Mouse (Mus musculus): ENCODE results near the gene Lrrc26. TPM values are rescaled to one million over a fixed set of nuclear protein-coding genes. Genes with fewer than 3 reads are reported as not detected.

Gene Lrrc26
- total and polyA plus RNA-seq, 2 experiments from 2014 or later, result 0.20 to 1.0 TPM

GRCm38 (mm10) chr2:25292054-25292544, 2.4 kb downstream of the Lrrc26 start:
- DNase-seq (ENCODE audit: low spot score), result no peak
- peak overlapping the region; percentile 6; the same call in 1 of the 2 replicates for H3K9ac ChIP-seq (replicated peaks; ENCODE audit: low read length)

GRCm38 (mm10) chr2:25292856-25293255, 3.1 kb downstream of the Lrrc26 start:
- peaks cover 18% of the 10 kb centered on the region for H3K36me3 ChIP-seq (ENCODE audit: insufficient read depth, low read length)
- H3K4me2 ChIP-seq (ENCODE audit: low read depth, low read length), result no peak overlapping the region
- 0% methylated on average over 1 of the region's 1 CpGs for WGBS
- DNase-seq (ENCODE audit: low spot score) (peak; percentile 77), ATAC-seq (no peak)
- TF ChIP-seq CTCF (IDR thresholded peaks at IDR 0.05; ENCODE audit: low read depth), result peak; percentile 91
- no peak overlapping the region for H3K9ac ChIP-seq (replicated peaks; ENCODE audit: low read length)
- peaks cover 17% of the 10 kb centered on the region; the same call in 1 of the 2 replicates for H3K27me3 ChIP-seq (ENCODE audit: insufficient read depth, low read length)
- no peaks in the 10 kb centered on the region for H3K9me3 ChIP-seq (ENCODE audit: low read length)
- H3K27ac ChIP-seq, result no peak overlapping the region
- H3K4me1 ChIP-seq (ENCODE audit: insufficient read depth, low read length), result 0 out of 2 replicates have a peak, but pooled peaks cover 30% of the 10 kb centered on the region
- H3K4me3 ChIP-seq (ENCODE audit: low read length), result no peak overlapping the region

More at GRCm38 (mm10) chr2:25292054-25292544, 2.4 kb downstream of the Lrrc26 start:
- no peaks in the 10 kb centered on the region for H3K9me3 ChIP-seq (ENCODE audit: low read length)
- H3K4me2 ChIP-seq (ENCODE audit: low read depth, low read length), result peak overlapping the region; percentile 33
- no peak for ATAC-seq
- peak overlapping the region; percentile 17; the same call in 1 of the 2 replicates for H3K4me3 ChIP-seq (ENCODE audit: low read length)
- no peak for TF ChIP-seq CTCF (IDR thresholded peaks at IDR 0.05; ENCODE audit: low read depth)
- 8% methylated on average over 36 of the region's 43 CpGs for WGBS
- peaks cover 35% of the 10 kb centered on the region; the same call in 1 of the 2 replicates for H3K4me1 ChIP-seq (ENCODE audit: insufficient read depth, low read length)
- H3K36me3 ChIP-seq (ENCODE audit: insufficient read depth, low read length), result peaks cover 18% of the 10 kb centered on the region
- no peak overlapping the region for H3K27ac ChIP-seq
- H3K27me3 ChIP-seq (ENCODE audit: insufficient read depth, low read length), result peaks cover 17% of the 10 kb centered on the region; the same call in 1 of the 2 replicates

- H3K4me2 ChIP-seq (ENCODE audit: low read depth, low read length), result no peak overlapping the region
- ATAC-seq (no peak), DNase-seq (ENCODE audit: low spot score) (no peak)
- peaks cover 17% of the 10 kb centered on the region; the same call in 1 of the 2 replicates for H3K27me3 ChIP-seq (ENCODE audit: insufficient read depth, low read length)
- H3K36me3 ChIP-seq (ENCODE audit: insufficient read depth, low read length), result peaks cover 22% of the 10 kb centered on the region
- TF ChIP-seq CTCF (IDR thresholded peaks at IDR 0.05; ENCODE audit: low read depth), result no peak
- no peaks in the 10 kb centered on the region for H3K9me3 ChIP-seq (ENCODE audit: low read length)
- no peak overlapping the region; the same call in 1 of the 2 replicates for H3K9ac ChIP-seq (replicated peaks; ENCODE audit: low read length)
- 0 out of 2 replicates have a peak, but pooled peaks cover 26% of the 10 kb centered on the region for H3K4me1 ChIP-seq (ENCODE audit: insufficient read depth, low read length)
- no peak overlapping the region for H3K27ac ChIP-seq
- 69% methylated on average over 9 of the region's 9 CpGs for WGBS
- H3K4me3 ChIP-seq (ENCODE audit: low read length), result no peak overlapping the region
These were observed 4.0 kb downstream of the Lrrc26 start for GRCm38 (mm10) chr2:25293706-25294105.

- 84% methylated on average over 8 of the region's 8 CpGs for WGBS
- H3K4me1 ChIP-seq (ENCODE audit: insufficient read depth, low read length), result 0 out of 2 replicates have a peak, but pooled peaks cover 5% of the 10 kb centered on the region
- no peak for TF ChIP-seq CTCF (IDR thresholded peaks at IDR 0.05; ENCODE audit: low read depth)
- H3K9ac ChIP-seq (replicated peaks; ENCODE audit: low read length), result no peak overlapping the region
- ATAC-seq (no peak), DNase-seq (ENCODE audit: low spot score) (no peak)
- no peaks in the 10 kb centered on the region for H3K9me3 ChIP-seq (ENCODE audit: low read length)
- H3K4me2 ChIP-seq (ENCODE audit: low read depth, low read length), result no peak overlapping the region
- H3K4me3 ChIP-seq (ENCODE audit: low read length), result no peak overlapping the region
- H3K36me3 ChIP-seq (ENCODE audit: insufficient read depth, low read length), result peaks cover 23% of the 10 kb centered on the region
- peaks cover 11% of the 10 kb centered on the region; the same call in 1 of the 2 replicates for H3K27me3 ChIP-seq (ENCODE audit: insufficient read depth, low read length)
- no peak overlapping the region for H3K27ac ChIP-seq
These were observed 7.4 kb downstream of the Lrrc26 start for GRCm38 (mm10) chr2:25297093-25297492.

- DNase-seq (ENCODE audit: low spot score) (no peak), ATAC-seq (no peak)
- 81% methylated on average over 10 of the region's 10 CpGs for WGBS
- H3K4me1 ChIP-seq (ENCODE audit: insufficient read depth, low read length), result no peaks in the 10 kb centered on the region
- no peak overlapping the region for H3K9ac ChIP-seq (replicated peaks; ENCODE audit: low read length)
- H3K27me3 ChIP-seq (ENCODE audit: insufficient read depth, low read length), result peaks cover 2% of the 10 kb centered on the region; the same call in 1 of the 2 replicates
- TF ChIP-seq CTCF (IDR thresholded peaks at IDR 0.05; ENCODE audit: low read depth), result no peak
- no peak overlapping the region for H3K4me2 ChIP-seq (ENCODE audit: low read depth, low read length)
- H3K4me3 ChIP-seq (ENCODE audit: low read length), result no peak overlapping the region
- no peaks in the 10 kb centered on the region for H3K9me3 ChIP-seq (ENCODE audit: low read length)
- no peak overlapping the region for H3K27ac ChIP-seq
- H3K36me3 ChIP-seq (ENCODE audit: insufficient read depth, low read length), result peaks cover 25% of the 10 kb centered on the region
These were observed 8.3 kb downstream of the Lrrc26 start for GRCm38 (mm10) chr2:25298046-25298445.

- 72% methylated on average over 3 of the region's 3 CpGs for WGBS
- no peaks in the 10 kb centered on the region for H3K9me3 ChIP-seq (ENCODE audit: low read length)
- ATAC-seq, result no peak
- H3K27me3 ChIP-seq (ENCODE audit: insufficient read depth, low read length), result no peaks in the 10 kb centered on the region
- no peak overlapping the region for H3K27ac ChIP-seq
- H3K4me1 ChIP-seq (ENCODE audit: insufficient read depth, low read length), result peaks cover 6% of the 10 kb centered on the region; the same call in 1 of the 2 replicates
- DNase-seq (ENCODE audit: low spot score), result no peak
- no peak for TF ChIP-seq CTCF (IDR thresholded peaks at IDR 0.05; ENCODE audit: low read depth)
- H3K4me2 ChIP-seq (ENCODE audit: low read depth, low read length), result no peak overlapping the region
- peaks cover 4% of the 10 kb centered on the region for H3K36me3 ChIP-seq (ENCODE audit: insufficient read depth, low read length)
- no peak overlapping the region for H3K4me3 ChIP-seq (ENCODE audit: low read length)
- H3K9ac ChIP-seq (replicated peaks; ENCODE audit: low read length), result no peak overlapping the region
These were observed 13.7 kb downstream of the Lrrc26 start for GRCm38 (mm10) chr2:25303452-25303851.
